Mouse (Mus musculus) heart, adult 8-10 months (tissue): ENCODE measurements at regions not wholly inside any gene's neighbourhood (a gene's known extent, or its start where the extent isn't known, plus 50 kb on each side); places are given as distances from the start of the nearest gene placed in this dataset.

Source experiments
- DNase-seq: peaks from one replicate; pipeline ENCODE4 v3.0.0; 2022; ENCODE audit warnings: low spot score

DNA sequence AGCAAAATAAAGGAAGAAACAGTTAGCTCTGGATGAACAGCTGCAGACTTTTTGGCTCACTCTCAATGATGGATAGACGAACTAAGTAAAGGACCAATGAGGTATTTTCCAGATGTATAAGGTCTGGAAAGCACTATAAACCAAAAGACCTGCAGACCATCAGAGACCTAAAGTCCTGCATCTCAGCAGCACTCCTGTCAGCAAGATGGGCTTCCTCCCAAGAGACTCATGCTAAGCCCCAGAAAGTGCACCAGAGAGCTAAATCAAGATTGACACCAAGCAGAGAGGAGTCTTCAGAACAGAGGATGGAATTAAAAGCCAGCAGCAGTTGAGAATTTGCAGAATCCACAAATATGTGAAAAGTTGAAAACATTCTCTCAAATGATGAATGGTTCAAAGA lies 425.2 kb upstream of the Kdm8 start:
- DNase-seq = no peak

GRCm38 (mm10) chr7:125024944-125025343 lies 419.5 kb upstream of the Kdm8 start:
- DNase-seq = no peak

- no peak for DNase-seq
Measured at GRCm38 (mm10) chr7:125033778-125034177, 410.7 kb upstream of the Kdm8 start.

- no peak for DNase-seq
Measured at GRCm38 (mm10) chr7:125034196-125034595, 410.3 kb upstream of the Kdm8 start.

GRCm38 (mm10) chr7:125036098-125036991 lies 408.1 kb upstream of the Kdm8 start:
- no peak for DNase-seq

- no peak for DNase-seq
Measured at GRCm38 (mm10) chr7:125038840-125039239, 405.6 kb upstream of the Kdm8 start.

DNA sequence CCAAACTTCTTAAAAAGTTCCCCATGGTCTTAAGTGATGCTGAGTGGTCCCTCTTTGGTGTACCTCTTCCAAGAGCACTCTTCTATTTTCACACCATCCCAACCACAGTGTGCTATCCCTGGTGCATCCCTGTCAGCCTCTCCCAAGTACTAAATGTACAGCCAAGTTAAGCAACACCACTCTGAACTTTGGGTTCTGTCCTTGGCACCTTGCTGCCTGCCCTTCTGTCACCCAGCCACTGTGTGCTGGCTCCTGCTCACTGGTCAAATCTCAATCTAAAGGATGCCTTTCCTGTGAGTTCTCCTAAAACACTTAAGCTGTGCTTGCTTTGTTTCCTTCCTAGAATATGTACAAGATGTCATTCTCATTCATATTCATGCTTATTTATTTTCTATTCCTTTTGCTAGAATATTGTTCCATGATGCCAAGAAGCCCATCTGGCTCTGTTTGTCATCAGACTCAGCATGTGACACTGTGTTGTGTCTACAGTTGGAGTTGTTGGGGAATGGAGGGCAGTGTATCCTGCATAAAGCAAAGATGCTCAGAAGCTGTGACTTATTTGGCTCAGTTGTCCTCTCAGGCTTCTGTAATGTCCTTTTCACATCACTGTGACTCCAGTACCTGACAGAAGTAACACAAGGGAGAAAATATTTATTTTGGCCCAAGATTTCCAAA lies 388.4 kb upstream of the Kdm8 start:
- no peak for DNase-seq

DNA sequence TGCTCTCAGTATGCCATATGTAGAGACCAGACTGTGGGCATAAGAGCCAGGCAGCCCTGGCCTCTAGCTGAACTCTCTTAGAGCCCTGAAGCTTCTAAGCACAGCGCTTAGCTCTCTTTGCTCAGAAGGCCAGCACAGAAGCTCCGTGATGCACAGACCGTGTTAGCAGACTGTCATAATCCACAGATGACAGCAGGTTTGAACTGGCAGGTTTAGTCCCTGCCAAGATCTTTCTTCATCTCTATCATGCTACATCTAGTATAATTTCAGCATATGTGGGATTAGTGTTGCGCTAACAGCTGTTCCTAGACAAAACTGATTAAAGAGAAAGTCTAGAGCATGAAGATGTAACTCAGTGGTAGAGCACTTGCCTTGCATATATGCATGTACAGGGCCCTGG lies 342.0 kb upstream of the Kdm8 start:
- DNase-seq = no peak

DNA sequence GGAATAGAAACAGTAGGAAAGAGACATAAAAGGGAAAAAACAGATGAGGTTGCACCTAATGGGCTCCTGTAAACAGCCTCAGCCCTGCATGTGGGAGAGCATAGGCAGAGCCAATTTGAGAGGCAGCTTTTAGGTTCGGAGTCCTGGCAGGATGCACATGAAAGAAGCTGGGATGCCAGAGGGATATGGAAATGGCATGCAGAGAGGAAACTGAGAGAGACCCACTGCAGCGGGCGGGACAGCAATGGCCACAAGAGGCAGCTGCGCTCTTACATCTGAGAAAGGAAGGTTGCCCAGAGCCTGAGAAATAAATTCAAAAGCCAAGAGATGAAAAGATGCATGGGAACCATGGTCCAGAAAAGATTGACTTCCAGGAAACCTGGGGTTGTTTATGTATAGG lies 340.5 kb upstream of the Kdm8 start:
- DNase-seq = no peak

DNA sequence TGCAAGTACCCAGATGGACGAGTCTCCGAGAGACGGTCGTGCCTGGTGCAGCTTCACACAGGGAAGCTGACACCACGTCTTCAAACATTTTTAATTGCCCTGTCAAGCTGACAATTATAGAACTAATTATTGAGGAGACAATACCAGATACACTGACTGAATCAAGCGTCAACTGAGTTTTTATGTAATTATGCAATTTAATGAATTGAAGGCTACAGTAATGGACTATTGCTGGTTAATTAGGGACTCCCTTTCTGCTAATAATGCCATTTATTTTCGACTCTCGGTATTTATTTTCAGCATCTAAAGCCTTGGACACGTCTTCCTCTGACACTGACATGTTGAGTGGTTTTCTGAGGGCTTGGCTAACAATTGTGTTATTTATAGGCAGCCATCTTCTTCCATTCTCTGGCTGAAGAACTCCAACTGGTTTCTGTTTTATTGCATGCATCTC lies 331.6 kb upstream of the Kdm8 start:
- no peak for DNase-seq

DNA sequence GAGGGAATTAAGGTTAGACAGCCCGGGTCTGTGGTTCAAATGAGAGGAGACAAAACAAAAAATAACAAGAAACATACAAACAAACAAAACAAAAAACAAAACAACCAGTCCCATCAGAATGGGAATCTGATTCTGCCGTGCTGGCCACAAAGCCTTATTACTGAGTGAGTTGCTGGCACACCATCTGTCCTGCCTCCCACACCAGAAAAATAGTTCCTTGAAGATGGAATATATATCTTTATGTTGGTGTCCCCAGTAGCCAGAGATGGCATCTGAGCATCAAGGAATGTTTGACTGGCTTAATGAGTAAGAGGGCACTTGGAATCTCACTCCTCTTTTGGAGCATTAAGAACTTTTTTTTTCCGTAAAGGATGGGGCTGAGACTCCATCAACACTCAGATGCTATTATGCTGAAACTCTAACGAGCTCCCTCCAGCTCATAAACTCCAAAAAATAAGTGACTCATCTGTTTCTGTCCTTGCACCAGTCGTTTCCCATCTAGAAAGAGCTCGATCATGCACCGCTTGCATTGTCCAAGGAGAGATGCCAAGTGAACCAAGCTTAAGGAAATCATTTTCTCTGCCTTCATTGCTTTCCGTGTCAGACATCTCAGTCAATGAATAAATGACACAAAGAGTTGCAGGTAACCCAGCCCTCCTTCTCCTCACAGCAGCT lies 329.0 kb upstream of the Kdm8 start:
- no peak for DNase-seq

- no peak for DNase-seq
Measured at GRCm38 (mm10) chr7:125117173-125117572, 327.3 kb upstream of the Kdm8 start.

- DNase-seq = no peak
Measured at GRCm38 (mm10) chr7:125129187-125129586, 315.3 kb upstream of the Kdm8 start.

DNA sequence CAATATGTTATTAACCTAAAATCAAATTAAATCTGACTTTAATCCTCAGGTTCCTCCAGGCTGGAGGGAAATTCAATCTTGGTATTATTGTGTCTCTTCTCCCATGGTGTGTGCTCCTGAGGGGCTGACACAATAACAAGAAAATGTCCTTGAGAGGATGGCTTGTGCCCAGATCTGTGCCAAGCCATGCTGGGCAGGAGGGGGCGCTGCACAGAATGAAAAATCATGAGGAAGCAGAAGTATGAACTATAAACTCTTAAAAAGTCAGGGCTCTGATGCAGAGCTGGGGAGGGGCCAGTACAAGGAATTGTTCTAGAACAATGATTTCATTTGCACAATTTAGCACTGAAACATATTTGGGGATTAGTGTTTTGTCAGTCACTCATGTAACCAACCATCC lies 312.5 kb upstream of the Kdm8 start:
- DNase-seq = no peak

- no peak for DNase-seq
Measured at GRCm38 (mm10) chr7:125138607-125139006, 305.9 kb upstream of the Kdm8 start.

DNA sequence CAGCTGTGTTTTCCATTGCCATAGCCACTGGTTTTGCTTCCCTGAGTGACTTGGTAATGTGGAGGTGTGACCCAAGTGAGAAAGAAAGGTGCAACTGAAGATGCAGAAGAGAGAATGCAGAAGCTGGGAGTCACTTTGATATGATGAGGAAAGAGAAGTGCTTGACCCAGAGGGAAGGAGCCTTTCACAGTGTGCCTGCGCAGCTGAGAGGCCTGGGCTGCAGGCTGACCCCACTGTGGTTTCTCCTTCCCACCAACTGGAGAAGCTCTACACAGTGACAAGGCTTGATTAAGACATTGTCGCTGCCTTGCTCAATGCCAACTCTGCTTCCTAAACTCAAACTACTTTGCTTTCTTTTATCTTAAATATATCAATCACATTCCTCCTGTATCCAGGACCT lies 305.3 kb upstream of the Kdm8 start:
- no peak for DNase-seq

GRCm38 (mm10) chr7:125140854-125141253 lies 303.6 kb upstream of the Kdm8 start:
- no peak for DNase-seq

- DNase-seq = no peak
Measured at GRCm38 (mm10) chr7:125141864-125142263, 302.6 kb upstream of the Kdm8 start.

- DNase-seq = no peak
Measured at GRCm38 (mm10) chr7:125146025-125146424, 298.5 kb upstream of the Kdm8 start.

- no peak for DNase-seq
Measured at GRCm38 (mm10) chr7:125149151-125149550, 295.3 kb upstream of the Kdm8 start.

DNA sequence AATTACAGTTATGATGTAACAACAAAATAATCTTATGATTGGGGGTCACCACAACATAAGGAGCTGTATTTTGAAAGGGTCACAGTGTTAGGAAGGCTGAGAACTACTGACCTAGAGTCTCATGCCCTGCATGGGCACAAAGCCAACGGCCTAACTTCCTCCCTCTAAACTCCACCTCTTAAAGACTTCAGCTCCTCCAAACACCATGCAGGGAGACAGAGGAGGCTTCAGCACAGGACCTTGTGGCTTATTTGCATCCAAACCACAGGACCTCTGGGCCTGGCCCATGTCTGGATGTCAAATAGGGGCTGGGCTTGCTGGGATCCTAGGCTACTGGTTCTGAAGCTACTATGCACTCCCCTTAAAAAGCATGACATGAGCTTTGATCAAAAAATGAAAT lies 294.7 kb upstream of the Kdm8 start:
- DNase-seq = no peak

DNA sequence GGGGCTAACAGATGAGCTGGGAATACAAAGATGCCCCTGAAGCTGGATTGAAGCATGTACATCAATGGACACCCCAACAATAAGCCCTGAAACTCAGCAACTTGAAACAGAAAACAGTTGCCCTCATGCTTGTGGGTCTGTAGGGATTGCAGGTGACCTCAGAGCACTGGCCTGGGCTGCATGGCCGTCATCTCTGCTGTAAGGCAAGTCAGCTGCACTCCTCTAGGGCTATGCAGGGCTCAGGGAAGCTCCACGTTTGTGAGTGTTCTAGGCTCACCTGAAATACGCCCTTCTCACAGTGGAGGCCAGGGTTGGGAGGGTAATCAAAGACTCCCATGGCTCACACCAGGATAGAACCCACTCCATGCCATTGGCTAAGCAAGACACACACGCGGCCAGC lies 292.2 kb upstream of the Kdm8 start:
- no peak for DNase-seq

GRCm38 (mm10) chr7:125155291-125155690 lies 289.2 kb upstream of the Kdm8 start:
- DNase-seq = no peak
